Mouse (Mus musculus) yolk sac, embryonic 10.5 days (tissue): ENCODE data around the gene Taar5.

Experiments used
- DNase-seq: peaks from one replicate; pipeline ENCODE4 v3.0.0-alpha.2; 2017; ENCODE audit warnings: low spot score

Gene Taar5

GRCm38 (mm10) chr10:23970656-23971165 is at the start of gene Taar5:
Gene Taar5, plus strand, starts transcription at chr10:23970706.
- no peak for DNase-seq

- DNase-seq: no peak
Observed at GRCm38 (mm10) chr10:23922468-23922867, 48.0 kb upstream of the Taar5 start.

- DNase-seq: no peak
Observed at GRCm38 (mm10) chr10:23923941-23924340, 46.6 kb upstream of the Taar5 start.

DNA sequence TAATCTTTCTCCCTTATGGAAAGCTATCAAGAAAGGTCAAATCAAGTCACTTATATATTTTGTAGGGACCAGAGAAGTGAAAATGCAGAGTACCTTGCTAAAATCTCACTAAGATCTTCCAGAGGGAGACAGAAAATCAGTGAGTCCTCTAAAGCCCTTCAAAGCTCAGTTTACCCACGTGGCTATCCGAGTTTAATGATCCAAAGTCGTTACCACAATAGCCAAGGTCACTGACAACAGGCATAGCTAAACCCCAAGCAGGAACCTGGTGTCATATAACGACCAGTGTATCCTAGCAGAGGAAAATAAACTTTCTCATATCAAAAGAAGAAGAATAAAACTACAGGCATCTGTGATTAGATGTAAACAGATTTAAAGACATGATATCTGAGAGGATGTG is 32.9 kb upstream of the Taar5 start:
- no peak for DNase-seq

GRCm38 (mm10) chr10:23938312-23938711 is 32.2 kb upstream of the Taar5 start, which contains the start of gene Taar2:
Gene Taar2, plus strand, starts transcription at chr10:23938572.
- no peak for DNase-seq

DNA sequence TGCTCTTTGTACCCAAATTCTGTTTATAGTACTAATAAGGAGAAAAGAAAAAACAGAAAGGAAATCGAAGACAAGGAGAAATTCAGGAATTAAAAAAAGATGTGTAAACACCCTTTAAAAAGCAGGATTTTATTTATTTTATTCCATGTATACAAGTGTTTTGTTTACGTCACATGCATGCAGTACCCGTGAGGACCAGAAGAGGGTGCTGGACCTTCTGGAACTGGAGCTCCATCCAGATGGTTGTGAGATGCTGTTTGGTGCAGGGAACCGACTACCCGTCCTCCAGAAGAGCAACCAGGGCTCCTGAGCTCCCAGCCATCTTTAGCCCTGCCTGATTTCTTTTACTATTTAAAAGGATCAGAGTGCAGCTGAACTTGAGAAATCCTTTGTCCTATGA is 28.0 kb upstream of the Taar5 start:
- DNase-seq: no peak

DNA sequence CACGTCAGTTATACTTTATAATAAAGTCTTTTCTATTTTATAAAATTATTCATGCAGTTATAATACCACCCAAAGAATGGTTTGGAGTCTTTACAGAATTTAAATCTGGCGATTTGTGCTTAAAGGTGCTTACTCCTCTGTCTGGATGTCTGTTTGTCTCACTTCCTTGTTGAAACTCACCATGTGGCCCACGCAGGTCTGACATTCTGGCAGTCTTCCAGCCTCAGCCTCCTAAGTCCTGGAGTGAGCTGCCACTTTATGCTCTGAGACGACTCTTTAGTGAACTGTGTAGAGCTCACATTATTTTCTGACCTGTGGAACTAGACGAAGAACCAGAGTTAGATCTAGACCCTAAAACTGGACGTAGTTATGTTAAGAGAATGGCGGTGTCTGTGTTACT is 22.5 kb upstream of the Taar5 start:
- DNase-seq: no peak

- DNase-seq: no peak
Observed at GRCm38 (mm10) chr10:23949508-23950005, 20.9 kb upstream of the Taar5 start, which contains the start of gene Taar3. Gene Taar3, plus strand, starts transcription at chr10:23949558.

DNA sequence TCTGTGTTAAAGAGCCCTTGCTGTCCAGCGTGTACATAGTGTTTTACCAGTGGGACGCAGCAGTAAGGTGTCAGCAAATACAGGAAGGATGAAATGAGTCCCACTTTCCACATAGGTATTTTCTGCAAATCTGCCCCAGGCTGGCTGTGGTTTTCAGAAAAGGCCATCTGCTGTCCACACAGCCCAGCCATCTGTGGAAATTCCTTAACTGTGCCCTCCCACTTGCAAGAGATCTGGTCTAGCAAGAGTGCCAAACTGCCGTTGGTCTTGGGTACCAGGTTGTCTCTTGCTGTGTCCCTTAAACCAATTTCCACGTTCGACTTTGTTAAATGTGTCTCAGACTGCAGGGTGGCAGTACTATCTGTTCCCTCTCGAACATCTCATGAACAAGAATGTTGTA is 18.8 kb upstream of the Taar5 start:
- no peak for DNase-seq

GRCm38 (mm10) chr10:23959071-23959470 is 11.4 kb upstream of the Taar5 start:
- DNase-seq: peak; percentile 32

DNA sequence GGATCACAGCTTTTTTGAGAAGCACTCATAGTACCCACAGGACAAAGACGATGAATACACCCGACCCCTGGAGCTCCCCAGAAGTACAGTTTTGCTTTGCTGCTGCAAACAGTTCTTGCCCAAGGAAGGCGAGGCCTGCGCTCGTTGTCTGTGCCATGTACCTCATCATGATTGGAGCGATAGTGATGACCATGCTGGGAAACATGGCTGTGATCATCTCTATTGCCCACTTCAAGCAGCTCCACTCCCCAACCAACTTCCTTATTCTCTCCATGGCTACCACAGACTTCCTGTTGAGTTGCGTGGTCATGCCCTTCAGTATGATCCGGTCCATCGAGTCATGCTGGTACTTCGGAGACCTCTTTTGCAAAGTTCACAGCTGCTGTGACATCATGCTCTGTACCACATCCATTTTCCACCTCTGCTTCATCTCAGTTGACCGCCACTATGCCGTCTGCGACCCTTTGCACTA is 10.0 kb upstream of the Taar5 start, which contains the start of gene Taar4:
Taar4 (plus strand) TSS at position 51 of the 472 bp plus-strand sequence.
- no peak for DNase-seq

DNA sequence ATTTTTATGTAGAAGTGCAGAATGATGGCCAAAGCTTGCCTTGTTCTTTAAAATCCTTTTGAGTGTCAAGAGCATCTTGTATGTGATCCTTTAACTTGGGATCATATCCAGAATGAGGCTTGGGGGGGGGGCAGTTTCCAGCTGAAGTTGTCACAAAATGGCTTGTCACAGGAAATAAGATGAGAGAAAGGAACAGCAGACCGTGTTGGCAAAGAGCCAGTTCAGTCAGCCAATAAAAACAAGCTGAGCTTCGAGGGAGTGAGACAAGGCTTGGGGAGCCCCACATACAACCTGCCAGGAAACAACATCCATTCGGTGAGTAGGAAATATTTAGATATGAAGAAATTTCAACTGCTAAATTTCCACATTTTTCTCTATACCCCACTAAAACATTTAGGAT is 7.1 kb upstream of the Taar5 start:
- no peak for DNase-seq

GRCm38 (mm10) chr10:23964921-23965610 is 5.4 kb upstream of the Taar5 start:
- DNase-seq: no peak

DNA sequence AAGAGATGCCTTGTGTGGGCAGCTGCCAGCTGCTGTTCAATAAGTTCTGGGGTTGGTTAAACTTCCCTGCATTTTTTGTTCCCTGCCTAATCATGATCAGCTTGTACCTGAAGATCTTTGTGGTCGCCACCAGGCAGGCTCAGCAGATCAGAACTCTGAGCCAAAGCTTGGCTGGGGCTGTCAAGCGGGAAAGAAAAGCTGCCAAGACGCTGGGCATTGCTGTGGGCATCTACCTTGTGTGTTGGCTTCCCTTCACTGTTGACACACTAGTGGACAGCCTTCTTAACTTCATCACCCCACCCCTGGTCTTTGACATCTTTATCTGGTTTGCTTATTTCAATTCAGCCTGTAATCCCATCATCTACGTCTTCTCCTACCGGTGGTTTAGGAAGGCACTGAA is 750 bp downstream of the Taar5 start:
- DNase-seq: no peak

DNA sequence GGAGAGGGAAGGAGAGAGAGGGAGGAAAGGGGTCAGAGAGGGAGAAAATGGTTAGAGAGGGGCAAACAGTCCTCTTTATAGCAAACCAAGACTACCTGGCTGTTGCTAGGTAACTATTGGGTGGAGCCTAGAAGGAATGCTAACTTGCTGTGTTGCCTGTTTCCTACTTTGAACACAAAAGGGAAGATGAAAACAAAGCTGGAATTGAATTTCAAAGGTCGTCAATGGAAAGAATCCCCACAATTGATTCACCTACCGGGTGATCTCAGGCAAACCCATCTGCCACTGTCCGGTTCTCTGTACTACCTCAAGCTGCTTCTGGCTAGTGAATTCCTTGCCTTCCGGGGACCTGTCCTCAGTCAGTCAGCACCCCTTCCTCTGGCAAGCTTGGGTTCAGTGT is 7.5 kb downstream of the Taar5 start:
- no peak for DNase-seq

GRCm38 (mm10) chr10:23978901-23979705 is 8.6 kb downstream of the Taar5 start:
- peak; percentile 82 for DNase-seq

DNA sequence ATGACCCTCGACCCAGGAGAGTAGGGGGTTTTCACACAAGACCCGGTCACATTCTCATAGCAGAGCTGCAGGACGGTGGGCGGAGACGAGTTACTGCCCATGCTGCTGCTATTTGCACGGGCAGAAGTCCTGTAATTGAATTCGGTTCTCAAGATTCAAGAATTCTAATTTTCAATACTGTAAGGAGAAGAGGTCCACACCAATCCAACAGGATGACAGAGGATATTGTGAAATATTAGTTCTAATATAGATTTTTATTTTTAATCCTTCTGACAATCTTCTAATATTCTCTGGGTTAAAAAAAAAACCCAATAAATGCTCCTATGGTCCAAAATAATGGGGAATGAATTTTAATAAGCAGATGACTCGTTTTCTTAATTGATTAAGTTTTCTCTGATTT is 15.0 kb downstream of the Taar5 start, which contains the start of gene Taar6:
Taar6 (minus strand) TSS at position 101 of the 400 bp plus-strand sequence.
- no peak for DNase-seq

- no peak for DNase-seq
Observed at GRCm38 (mm10) chr10:23986419-23986818, 15.9 kb downstream of the Taar5 start.

GRCm38 (mm10) chr10:23993381-23993780 is 22.9 kb downstream of the Taar5 start, which contains the start of gene Taar7a:
Gene Taar7a, minus strand, starts transcription at chr10:23993481.
- DNase-seq: no peak

DNA sequence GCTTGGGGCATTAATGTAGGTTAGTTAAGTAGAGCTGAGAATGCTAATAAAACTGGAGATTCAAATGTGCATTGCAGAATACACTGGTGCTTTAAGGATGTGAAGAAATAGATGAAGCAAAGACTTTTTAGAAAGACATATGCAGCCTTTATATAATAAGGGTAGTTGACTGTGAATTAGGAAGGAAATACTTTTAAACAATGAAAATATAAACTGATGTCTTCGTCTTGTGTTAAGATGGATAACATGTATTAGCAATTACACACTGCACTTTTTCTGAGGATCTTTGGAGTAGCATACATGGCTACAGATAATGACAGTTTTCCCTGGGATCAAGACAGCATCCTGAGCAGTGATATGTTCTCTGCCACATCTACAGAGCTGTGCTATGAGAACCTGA is 29.1 kb downstream of the Taar5 start, which contains the start of gene Taar7b:
Taar7b (plus strand) TSS at position 301 of the 400 bp plus-strand sequence.
- no peak for DNase-seq

DNA sequence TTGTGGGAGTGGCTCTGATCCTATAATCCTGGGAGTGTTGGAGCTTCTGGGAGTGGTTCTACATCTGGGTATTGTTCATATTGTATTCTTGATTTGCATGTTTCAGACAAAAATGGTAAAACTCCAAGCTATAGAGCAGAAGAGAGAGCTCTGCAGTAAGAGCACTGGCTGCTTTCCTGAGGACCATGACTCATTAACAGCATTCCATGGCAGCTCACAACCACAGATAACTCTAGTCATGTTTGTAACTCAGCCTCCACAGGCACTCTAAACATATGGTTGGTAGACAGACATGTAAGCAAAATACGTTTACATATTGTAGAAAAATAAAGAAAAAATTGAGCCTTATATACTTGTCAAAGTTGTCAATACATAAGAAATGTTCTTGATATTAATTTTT is 35.9 kb downstream of the Taar5 start:
- no peak for DNase-seq

GRCm38 (mm10) chr10:24007034-24007433 is 36.5 kb downstream of the Taar5 start:
- no peak for DNase-seq
